Mouse (Mus musculus): ENCODE results near the gene 4931414P19Rik.

DNA sequence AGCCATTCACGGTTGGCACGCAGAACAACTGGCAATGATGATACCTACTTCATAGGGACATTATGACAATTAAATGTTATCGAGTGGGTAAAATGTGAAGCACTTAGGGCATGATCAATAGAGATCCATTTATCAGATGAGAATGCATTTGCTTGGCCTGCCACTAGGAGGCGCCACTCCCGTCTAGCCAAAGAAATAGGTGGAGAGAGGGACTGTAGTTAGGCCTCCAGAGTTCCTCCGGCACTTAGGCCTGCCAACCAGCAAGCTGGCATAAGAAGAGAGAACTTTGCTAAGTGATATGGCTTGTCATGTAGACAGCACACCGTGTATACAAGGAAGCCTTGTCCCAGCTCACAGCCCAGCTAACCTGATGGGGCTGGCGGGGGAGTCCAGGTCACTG is 31.2 kb upstream of the 4931414P19Rik start:
- TF ChIP-seq CTCF (IDR thresholded peaks at IDR 0.05; ENCODE audit: control insufficient read depth, insufficient read depth, insufficient read length), result peak; percentile 31
- TF ChIP-seq USF1 (IDR thresholded peaks at IDR 0.05; ENCODE audit: low read depth), result no peak
- TF ChIP-seq MYOG (IDR thresholded peaks at IDR 0.05; ENCODE audit: control insufficient read depth, extremely low read depth, insufficient read length), result no peak
